Mouse (Mus musculus) midbrain, embryonic 16.5 days (tissue): ENCODE data around the gene Cped1. TPM values are rescaled to one million over a fixed set of nuclear protein-coding genes. Genes with fewer than 3 reads are reported as not detected.

Experiments used
- ATAC-seq: fragments of 200-750 bp; cut with Nextera tagmentation; 2 replicates; pipeline ENCODE4 v1.8.0; 2017; ENCODE audit warnings: moderate TSS enrichment
- H3K27ac ChIP-seq: fragments of 300-500 bp; sonication (generic); 2 replicates; pipeline ENCODE4 v1.5.1; 2014; ENCODE audit warnings: mild to moderate bottlenecking, low read length, mixed read lengths
- H3K27me3 ChIP-seq: fragments of 300-500 bp; sonication (generic); 2 replicates; pipeline ENCODE4 v1.6.1; 2014; ENCODE audit warnings: low read depth, low read length, mixed read lengths; ENCODE audit not compliant: control insufficient read depth, insufficient read depth
- H3K36me3 ChIP-seq: fragments of 300-500 bp; sonication (generic); 2 replicates; pipeline ENCODE4 v1.6.1; 2014; ENCODE audit warnings: mild to moderate bottlenecking, low read length, moderate library complexity, mixed read lengths; ENCODE audit not compliant: control insufficient read depth, insufficient read depth
- H3K4me1 ChIP-seq: fragments of 300-500 bp; sonication (generic); 2 replicates; pipeline ENCODE4 v1.6.1; 2014; ENCODE audit warnings: mild to moderate bottlenecking, low read length, mixed read lengths; ENCODE audit not compliant: control insufficient read depth, insufficient read depth
- H3K4me2 ChIP-seq: fragments of 300-500 bp; sonication (generic); 2 replicates; pipeline ENCODE4 v1.6.1; 2014; ENCODE audit warnings: mild to moderate bottlenecking, low read length, mixed read lengths
- H3K4me3 ChIP-seq: fragments of 300-500 bp; sonication (generic); 2 replicates; pipeline ENCODE4 v1.5.1; 2014; ENCODE audit warnings: low read depth, mild to moderate bottlenecking, low read length, moderate library complexity, mixed read lengths
- H3K9ac ChIP-seq: fragments of 300-500 bp; sonication (generic); 2 replicates; pipeline ENCODE4 v1.6.1; 2014; ENCODE audit warnings: low read depth, low read length, mixed read lengths
- H3K9me3 ChIP-seq: fragments of 300-500 bp; sonication (generic); replicated peaks from 2 replicates; pipeline ENCODE4 v1.6.1; 2014; ENCODE audit warnings: mild to moderate bottlenecking, low read length, mixed read lengths; ENCODE audit not compliant: control insufficient read depth, poor library complexity, severe bottlenecking
- WGBS: fragments of 180-500 bp; shearing (Covaris S2); extraction: QIAGEN DNeasy Blood & Tissue Kit; methylation state at CpG from one replicate; pipeline ENCODE4 v1.1.7; 2014; 5-methylcytosine and 5-hydroxymethylcytosine counted together
- polyA plus RNA-seq: library from polyadenylated mRNA; unstranded; fragments of >200 nt; fragmentation: Nextera tagmentation; extraction: Ambion mirVana; gene quantifications from 2 replicates; pipeline ENCODE4 v1.2.1, GENCODE M21; 2015

Cped1 gene
- polyA plus RNA-seq, 1 experiment from 2014 or later = 2.1 TPM

DNA sequence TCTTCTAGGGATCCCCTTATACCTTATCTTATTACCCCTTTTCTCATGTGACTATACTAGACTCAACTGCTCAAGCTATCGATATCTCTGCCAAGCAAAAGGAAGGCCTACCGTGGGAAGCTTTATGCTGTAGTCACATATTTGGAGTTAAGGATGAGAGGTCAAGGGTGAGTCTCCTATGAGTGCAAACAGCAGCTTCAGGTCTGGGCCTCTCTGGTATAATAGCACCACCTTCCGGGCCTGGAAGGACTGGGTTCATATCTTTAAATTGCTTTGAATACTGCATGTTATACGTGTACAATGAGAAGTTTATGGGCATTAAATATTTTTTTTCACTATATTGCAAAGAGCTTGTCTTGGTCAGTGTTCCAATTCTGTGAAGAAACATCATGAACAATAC, 87.0 kb downstream of the Cped1 start:
- ATAC-seq = no peak
- Histone ChIP-seq H3K27ac (no peak overlapping the region), H3K4me1 (0 out of 2 replicates have a peak, but pooled peaks cover 3% of the 10 kb centered on the region), H3K9ac (no peak overlapping the region), H3K36me3 (no peaks in the 10 kb centered on the region), H3K4me2 (no peak overlapping the region), H3K4me3 (no peak overlapping the region), H3K9me3 (no peaks in the 10 kb centered on the region), H3K27me3 (no peaks in the 10 kb centered on the region)
- WGBS = 75% methylated on average over 4 of the region's 4 CpGs

DNA sequence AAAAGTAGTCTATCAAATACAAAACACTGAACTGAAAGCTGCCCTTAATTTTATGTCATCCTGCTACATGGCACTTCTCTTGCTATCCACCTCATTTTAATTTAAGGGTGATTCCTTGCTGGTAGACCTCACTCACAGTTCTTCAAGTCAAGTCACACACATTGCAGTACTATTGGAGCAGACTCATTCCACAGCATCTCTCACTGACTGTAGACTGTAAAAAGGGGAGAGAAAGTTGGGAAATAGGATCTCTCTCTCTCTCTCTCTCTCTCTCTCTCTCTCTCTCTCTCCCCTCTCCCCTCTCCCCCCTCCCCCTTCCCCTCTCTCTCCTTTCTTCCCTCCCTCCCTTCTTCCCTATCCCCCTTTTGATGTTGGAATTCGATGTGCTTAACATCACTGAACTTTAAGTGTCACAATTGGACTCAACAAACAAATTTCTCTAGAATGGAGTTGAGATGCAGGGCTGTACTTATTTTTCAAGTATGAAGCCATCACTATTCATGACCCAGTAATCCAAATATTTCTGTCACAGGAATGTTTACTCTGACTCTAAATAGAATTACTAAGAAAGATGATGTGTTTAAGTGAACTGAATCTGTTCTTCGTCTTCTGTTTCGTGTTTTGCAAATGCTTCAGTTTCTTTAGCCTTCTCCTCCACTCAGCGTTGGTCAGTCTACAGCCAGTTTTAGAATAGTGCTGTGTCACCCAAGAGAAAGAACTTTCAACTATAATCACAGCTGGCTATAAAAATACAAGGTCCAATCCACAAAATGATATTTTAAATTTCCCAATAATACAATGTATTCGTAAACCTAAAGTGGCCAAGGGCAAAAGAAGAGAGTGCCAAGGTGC, 88.7 kb downstream of the Cped1 start:
- H3K9ac ChIP-seq = no peak overlapping the region
- H3K27me3 ChIP-seq = no peaks in the 10 kb centered on the region
- no peak overlapping the region for H3K4me2 ChIP-seq
- 0 out of 2 replicates have a peak, but pooled peaks cover 3% of the 10 kb centered on the region for H3K4me1 ChIP-seq
- H3K27ac ChIP-seq = no peak overlapping the region
- H3K4me3 ChIP-seq = no peak overlapping the region
- no peak for ATAC-seq
- 88% methylated on average over 5 of the region's 5 CpGs for whole genome bisulfite sequencing
- no peaks in the 10 kb centered on the region for H3K36me3 ChIP-seq
- no peaks in the 10 kb centered on the region for H3K9me3 ChIP-seq

DNA sequence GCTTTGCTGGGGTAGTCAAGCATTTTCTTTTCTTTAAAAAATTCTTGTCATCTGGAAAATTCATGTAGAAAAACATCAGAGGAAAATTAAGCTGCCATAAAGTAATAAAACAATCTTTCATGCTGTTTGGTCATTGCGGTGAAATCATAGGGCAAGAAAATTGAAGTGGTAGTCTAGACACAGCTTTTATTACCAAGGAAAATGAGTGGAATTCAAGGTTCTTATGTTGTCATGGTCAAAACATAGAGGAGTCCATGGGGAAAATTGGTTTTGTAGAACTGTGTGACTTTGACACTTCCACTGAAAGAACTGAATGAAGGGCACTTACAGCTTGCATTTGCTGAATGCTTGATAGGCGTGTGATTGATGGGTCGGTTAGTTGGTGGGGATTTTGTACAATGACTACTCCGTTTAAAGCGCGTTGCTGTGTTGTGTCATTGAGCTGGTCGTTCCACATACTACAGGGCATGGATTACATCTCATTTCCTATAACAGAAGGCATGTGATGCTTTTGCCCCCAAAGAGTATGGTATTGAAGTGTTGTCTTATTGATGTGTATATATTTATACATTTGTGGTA, 93.1 kb downstream of the Cped1 start:
- Histone ChIP-seq H3K9me3 (no peaks in the 10 kb centered on the region), H3K4me2 (no peak overlapping the region), H3K9ac (no peak overlapping the region), H3K27ac (no peak overlapping the region), H3K36me3 (no peaks in the 10 kb centered on the region), H3K4me1 (no peaks in the 10 kb centered on the region), H3K4me3 (no peak overlapping the region), H3K27me3 (no peaks in the 10 kb centered on the region)
- 58% methylated on average over 7 of the region's 7 CpGs for WGBS
- no peak for ATAC-seq

DNA sequence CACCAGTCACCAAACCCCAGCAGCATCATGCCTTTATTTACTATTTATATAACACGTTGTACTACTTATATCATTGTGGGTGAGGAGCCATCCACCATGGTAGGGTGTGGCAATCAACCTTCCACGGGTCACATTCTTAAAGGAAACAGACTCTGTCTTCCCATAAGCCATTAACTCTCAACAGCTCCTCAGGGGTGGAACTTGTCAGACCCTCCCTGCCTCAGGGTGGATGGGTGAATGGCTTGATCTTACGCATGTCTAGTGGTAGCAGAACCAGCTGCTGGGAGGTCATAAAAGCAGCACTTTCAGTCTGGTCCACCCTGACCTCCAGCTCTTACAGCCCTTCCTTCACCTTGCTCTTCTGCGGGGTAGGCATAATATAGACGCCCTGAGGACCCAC, 100.3 kb downstream of the Cped1 start:
- no peak overlapping the region for H3K4me2 ChIP-seq
- no peak overlapping the region for H3K4me3 ChIP-seq
- no peaks in the 10 kb centered on the region for H3K27me3 ChIP-seq
- no peaks in the 10 kb centered on the region for H3K4me1 ChIP-seq
- no peak overlapping the region for H3K9ac ChIP-seq
- no peaks in the 10 kb centered on the region for H3K9me3 ChIP-seq
- 89% methylated on average over 5 of the region's 5 CpGs for WGBS
- no peak overlapping the region for H3K27ac ChIP-seq
- no peak for ATAC-seq
- H3K36me3 ChIP-seq = no peaks in the 10 kb centered on the region

DNA sequence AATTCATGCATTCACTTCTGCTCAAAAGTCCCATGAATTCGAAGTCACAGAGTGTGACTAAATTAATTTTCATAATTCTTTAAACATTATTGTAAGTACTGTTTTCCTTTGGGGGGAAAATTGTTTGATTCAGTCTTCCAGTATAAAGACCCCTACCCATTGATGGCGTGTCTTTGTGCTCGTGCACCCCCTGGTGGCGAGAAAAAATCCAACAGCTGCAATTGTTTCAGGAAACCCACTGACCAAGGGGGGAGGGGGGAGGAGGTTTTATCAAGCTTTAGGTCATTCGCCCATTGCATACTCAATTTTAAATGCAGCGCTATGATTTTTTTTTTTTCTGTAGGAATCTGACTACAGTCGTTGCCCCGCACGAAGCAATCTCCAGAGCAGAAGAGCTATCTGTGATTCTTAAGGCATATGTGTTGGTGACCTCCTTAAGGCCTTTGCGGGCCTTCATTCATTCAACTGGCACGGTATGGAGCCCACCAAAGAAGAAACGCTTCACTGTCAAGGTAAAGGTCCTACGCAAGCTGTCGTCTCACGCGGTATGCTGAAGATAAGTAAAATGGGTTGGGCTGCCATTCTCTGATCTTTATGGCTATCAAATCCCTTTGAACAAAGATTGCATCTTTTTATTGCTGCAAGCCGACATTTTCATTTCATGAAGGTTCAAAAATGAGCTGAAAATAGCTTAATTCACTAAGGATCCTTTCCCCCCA, 102.8 kb downstream of the Cped1 start:
- Histone ChIP-seq H3K4me3 (no peak overlapping the region), H3K36me3 (no peaks in the 10 kb centered on the region), H3K9ac (no peak overlapping the region), H3K27ac (no peak overlapping the region), H3K9me3 (no peaks in the 10 kb centered on the region), H3K27me3 (no peaks in the 10 kb centered on the region), H3K4me2 (no peak overlapping the region), H3K4me1 (no peaks in the 10 kb centered on the region)
- 52% methylated on average over 17 of the region's 17 CpGs for WGBS
- no peak for ATAC-seq

DNA sequence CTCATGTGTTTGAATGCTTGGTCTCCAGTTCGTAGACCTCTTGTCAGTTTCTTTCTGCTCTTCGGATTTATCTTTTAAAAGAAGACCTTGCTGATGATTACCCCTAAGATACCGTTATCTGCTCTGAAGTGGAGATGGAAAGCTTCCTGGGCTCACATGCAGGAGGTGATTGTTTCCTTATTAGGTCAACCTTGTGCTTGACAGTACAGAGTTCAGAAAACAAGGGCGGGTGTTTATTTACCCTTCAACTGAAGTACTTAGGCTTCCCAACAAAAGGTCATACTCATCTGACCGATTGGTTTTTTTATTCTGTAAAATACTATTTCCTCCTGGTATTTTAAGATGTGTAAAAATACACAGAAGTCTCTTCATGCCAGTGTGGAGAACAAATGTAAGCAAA, 106.1 kb downstream of the Cped1 start:
- Histone ChIP-seq H3K9me3 (no peaks in the 10 kb centered on the region), H3K9ac (no peak overlapping the region), H3K4me3 (no peak overlapping the region), H3K36me3 (no peaks in the 10 kb centered on the region), H3K27me3 (no peaks in the 10 kb centered on the region), H3K4me2 (no peak overlapping the region), H3K27ac (no peak overlapping the region), H3K4me1 (no peaks in the 10 kb centered on the region)
- WGBS = 90% methylated on average over 5 of the region's 5 CpGs
- no peak for ATAC-seq

DNA sequence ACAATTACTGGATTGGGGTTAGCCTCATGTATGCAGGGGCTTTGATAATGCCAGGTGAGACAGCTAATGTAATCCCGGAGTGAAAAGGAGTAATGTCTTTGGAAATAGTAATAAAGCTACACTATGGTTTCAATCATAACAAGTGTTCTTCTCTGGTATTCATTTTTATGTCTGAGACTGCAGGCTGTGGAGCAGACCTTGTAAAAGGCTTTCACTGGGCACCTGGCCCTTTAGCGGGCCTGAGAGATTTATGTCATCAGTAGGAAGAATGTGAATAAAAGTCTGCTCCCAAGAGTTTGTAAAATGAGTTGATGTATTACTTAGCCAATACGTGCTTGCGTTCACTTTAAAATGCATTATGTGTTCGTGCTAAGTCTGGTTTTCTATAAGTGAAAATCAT, 108.1 kb downstream of the Cped1 start:
- Histone ChIP-seq H3K27ac (no peak overlapping the region), H3K4me3 (no peak overlapping the region), H3K4me1 (no peaks in the 10 kb centered on the region), H3K9me3 (no peaks in the 10 kb centered on the region), H3K36me3 (no peaks in the 10 kb centered on the region), H3K4me2 (no peak overlapping the region), H3K27me3 (no peaks in the 10 kb centered on the region), H3K9ac (no peak overlapping the region)
- whole genome bisulfite sequencing = 89% methylated on average over 5 of the region's 5 CpGs
- no peak for ATAC-seq

DNA sequence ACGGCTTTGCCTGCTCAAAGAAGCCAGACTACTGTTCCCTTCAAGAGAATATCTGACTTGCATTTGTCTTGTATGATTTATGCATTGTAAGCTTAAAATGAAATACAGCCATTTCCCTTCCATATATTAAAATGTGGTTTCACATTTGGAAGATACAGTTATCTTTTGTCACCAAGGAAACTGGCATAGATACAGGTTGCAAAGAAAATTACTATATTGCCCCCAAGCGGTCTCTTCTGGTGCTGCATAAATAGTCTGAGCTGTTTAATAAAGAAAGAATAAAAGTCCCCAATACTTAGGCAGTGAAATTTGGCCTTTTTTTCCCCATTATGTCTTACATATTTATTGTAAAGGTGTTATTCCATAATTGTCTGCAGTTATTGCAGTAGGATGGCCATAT, 112.0 kb downstream of the Cped1 start:
- Histone ChIP-seq H3K4me1 (no peaks in the 10 kb centered on the region), H3K27me3 (no peaks in the 10 kb centered on the region), H3K27ac (no peak overlapping the region), H3K4me3 (no peak overlapping the region), H3K9ac (no peak overlapping the region), H3K9me3 (no peaks in the 10 kb centered on the region), H3K4me2 (no peak overlapping the region), H3K36me3 (no peaks in the 10 kb centered on the region)
- ATAC-seq = peak; percentile 73
- 33% methylated on average over 2 of the region's 2 CpGs for WGBS

DNA sequence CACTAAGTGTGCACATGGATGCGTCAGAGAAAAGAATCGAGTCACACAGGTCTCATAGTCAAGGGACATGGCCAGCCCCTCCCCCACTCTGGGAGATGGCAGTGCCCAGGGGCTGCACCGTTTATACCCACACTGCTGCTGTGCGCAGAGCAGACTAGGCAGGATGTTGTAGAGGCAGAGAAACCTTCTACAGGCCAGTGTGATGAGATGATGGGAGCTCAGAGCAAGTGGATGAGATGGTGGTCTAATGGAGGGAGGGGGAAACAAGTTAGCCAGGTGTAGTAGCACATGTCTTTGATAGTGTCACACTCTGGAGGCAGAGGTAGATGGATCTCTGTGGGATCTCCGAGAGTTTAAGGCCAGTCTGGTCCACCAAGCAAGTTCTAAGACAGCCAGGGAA, 114.1 kb downstream of the Cped1 start:
- WGBS = 86% methylated on average over 5 of the region's 5 CpGs
- Histone ChIP-seq H3K4me1 (peaks cover 2% of the 10 kb centered on the region; the same call in 1 of the 2 replicates), H3K27ac (no peak overlapping the region), H3K4me2 (no peak overlapping the region), H3K27me3 (no peaks in the 10 kb centered on the region), H3K9ac (no peak overlapping the region), H3K4me3 (no peak overlapping the region), H3K36me3 (no peaks in the 10 kb centered on the region), H3K9me3 (no peaks in the 10 kb centered on the region)
- no peak for ATAC-seq
